Mouse (Mus musculus): ENCODE results near the gene B4galt1.
"Not testable (repeated sequence)": the region's sequence is repeated elsewhere in the genome, so short reads cannot be mapped to it uniquely, and the experiment has no call there.

Gene B4galt1

DNA sequence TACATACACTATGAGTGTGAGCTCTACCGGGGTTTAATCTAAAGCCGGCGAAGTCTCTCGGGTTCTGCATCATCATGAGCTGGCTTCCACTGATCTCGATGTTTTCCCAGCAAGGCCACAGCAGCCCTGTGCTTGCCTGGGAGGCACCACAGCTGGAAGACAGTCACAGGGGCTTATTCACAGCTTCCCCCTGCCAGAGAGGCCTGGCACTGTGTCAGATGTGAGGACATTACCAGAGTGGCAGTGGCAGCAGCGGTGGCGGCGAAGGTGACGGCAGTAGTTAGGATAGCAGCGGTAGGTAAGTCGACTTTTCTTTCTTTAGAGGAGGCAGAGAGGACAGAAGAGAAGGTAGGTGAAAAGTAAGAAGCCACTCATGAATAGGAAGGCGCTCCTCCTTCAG is 35.9 kb downstream of the B4galt1 start:
- DNase-seq = no peak

DNA sequence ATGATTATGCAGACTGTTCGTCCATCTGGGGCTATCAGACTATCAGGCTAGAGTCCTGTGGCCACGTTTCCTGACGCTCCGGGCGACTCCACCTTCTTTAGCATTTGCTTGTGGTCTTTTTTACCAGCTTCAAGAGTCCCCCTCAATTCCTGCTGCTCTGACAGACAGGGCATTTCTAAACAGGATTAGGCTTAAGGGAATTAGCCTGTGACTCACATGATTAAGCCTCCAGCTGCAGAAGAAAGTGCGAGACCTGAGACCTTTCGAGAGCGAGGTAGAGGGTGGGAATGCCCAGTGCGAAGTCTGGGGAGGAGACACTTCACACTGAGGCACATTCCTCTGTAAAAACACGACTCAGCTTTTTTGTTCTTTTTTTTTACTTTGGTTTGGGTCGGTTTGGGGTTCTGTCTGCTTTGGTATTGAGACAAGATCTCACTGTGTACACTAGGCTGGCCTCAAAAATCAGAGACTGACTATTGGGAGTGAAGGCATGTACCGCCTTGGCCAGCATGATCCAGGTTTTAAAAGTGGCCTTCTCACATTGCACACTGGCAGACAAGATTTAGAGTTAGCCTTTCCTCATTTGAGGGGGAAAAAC is 37.9 kb downstream of the B4galt1 start:
- no peak for DNase-seq

DNA sequence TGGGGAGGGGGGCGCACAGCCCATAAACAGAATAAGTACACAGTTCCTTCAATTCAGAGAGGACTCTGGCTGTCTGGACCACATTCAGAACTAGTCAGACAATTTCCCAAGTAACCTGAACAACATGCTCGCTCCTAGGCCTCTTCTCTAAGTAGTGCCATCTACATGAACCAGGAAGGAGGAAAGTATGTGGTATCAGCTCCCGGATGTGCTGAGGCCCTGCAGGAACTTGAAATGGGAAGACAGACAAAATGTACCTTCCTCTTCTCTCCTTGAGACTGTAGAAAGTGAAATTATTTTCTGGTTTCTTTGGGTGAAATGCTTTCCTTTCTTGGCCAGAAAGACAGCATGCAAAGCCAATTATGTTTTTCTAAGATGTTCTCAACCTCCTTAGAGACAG is 38.7 kb downstream of the B4galt1 start:
- DNase-seq = no peak

DNA sequence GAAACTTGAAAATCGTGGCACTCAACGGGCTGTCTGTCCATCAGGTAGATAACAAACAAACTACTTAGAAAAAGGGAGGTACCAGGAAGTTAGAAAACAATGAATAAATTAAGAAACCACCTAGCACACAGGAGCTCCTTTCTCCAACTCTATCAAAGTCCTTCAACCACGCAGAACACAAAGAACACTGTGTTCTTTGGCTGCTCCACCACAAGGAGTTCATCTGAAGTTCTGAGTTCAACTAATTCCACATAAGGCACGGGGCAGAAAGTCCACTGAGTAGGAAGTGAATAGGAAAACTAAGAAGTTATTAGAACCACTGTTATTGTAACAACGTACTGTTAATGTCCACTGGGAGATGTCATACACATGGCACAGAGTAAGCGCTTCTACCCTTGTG is 39.4 kb downstream of the B4galt1 start:
- no peak for DNase-seq

DNA sequence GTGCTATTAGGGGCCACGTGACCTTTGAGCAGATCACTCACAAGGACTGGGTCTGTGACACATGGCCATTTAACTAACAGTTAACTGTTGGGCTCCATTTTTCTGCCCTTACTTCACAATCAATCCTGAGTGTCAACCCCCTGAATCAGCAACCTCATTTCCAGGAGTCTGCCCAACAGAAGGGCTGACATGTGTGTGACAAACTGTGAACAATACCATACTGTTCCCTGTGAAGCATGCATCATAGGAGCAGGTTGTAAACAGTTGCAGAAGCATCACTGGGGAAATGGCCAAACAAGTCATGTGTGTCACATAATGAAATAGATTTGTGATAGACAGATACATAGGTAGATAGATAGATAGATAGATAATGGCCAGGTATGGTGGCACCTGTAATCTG is 40.9 kb downstream of the B4galt1 start:
- no peak for DNase-seq

DNA sequence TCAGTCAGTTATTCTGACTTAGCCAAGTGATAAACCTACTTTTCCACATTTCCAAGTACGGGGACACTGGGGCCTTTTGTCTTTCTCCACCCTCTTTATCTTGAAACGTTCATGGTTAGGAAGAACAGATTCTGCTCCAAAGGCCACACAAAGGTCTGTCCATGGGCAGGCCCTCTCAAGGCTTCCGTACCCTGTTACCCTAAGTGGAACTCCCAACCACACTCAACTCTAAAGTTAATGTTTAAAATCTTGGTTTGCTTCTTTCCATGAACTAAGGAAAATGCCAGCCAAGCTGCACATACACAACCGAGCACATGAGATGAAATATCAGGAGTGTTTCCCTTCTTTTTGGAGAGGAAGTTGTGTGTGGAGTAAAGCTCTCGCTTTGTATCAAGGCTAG is 43.3 kb downstream of the B4galt1 start:
- DNase-seq = no peak

DNA sequence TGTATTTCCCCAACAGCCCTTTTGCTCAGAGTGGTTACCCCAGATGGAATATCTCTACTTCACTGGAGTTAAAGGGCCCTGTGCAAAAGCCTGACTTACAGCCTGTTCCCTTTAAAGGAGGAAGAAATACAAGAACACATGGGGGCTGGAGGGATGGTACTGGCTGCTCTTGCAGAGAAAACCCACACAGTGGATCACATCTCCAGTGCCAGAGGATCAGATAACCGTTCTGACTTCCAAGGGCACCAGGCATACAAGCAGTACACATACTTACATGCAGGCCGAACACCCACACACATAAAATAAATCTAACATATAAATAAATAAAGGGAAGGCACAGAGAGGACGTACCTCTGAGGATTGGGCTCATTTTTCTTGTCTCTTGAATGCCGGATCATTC is 46.4 kb downstream of the B4galt1 start:
- DNase-seq = no peak

DNA sequence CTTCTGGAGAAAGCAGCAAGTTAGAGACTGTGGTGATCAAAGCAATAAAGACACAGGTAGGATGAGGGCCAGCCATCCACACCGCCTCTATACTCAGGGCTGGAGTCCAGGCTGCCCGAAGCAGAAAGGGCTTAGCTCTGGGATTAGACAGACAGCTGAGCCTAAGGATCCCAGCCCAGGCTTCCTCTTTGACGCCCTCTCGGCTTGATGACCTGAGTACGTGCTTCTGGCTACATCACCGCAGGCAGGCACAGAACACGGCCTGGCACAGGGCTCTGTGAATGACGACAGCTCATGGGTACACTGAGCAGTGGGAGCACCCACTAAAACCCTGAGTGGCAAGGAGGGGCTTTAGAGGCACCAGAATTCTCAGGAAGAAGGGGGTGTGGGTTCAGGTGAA is 48.4 kb downstream of the B4galt1 start:
- DNase-seq = no peak

DNA sequence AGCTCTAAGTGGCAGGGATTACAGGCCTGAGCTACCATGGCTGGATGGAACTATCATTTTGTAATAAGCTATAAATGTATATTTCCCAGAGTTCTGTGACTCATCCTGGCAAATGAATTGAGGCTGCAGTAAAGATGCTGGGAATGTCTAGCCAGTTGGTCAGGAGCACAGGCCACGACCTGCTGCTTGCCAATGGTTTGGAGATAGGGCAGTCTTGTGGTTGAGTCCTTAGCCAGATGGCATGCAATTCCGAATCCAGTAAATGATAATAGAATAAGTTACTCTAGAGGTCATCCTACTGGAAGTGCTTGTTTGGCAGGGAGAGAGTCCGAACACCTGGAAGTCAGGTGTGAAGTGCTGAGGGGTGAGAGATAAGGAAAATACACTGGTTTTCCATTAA is 51.0 kb downstream of the B4galt1 start:
- no peak for DNase-seq

DNA sequence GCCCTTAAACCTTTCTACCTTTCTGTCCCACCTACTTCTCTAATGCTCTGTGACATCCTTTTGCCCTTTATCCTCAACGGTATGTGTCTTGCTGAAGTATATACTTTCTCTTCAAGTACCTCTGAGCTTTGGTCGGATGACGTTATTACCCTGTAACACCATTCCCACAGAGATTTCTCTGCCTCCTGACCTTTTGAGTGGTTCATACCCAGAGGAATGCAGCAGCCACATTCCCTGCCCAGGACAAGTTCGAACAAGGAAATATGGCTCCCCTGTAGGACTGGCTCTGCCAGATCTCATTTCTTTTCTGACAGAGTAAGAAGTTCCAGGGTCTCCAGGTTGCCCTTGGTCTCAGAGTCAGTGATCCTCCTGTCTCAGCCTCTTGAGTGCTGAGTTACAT is 51.9 kb downstream of the B4galt1 start:
- no peak for DNase-seq

DNA sequence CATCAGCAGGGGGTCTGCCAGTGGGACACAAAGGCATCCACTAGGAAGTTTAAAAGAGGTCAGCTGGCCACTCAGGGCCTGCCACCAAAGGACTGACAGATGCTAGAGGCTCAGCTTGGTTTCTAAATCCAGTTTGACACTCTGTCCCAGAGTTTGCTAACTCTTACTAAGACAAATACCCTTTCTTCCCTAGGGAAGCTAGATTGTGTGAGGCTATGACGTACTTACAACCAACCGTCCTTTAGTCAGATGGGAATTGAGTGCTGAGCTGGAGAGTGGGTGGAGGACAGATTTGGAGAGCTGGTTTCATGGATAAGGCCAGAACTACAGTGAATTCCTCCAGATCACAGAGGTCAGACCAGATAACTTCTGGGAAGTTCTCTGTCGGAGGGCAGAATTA is 52.9 kb downstream of the B4galt1 start:
- no peak for DNase-seq

DNA sequence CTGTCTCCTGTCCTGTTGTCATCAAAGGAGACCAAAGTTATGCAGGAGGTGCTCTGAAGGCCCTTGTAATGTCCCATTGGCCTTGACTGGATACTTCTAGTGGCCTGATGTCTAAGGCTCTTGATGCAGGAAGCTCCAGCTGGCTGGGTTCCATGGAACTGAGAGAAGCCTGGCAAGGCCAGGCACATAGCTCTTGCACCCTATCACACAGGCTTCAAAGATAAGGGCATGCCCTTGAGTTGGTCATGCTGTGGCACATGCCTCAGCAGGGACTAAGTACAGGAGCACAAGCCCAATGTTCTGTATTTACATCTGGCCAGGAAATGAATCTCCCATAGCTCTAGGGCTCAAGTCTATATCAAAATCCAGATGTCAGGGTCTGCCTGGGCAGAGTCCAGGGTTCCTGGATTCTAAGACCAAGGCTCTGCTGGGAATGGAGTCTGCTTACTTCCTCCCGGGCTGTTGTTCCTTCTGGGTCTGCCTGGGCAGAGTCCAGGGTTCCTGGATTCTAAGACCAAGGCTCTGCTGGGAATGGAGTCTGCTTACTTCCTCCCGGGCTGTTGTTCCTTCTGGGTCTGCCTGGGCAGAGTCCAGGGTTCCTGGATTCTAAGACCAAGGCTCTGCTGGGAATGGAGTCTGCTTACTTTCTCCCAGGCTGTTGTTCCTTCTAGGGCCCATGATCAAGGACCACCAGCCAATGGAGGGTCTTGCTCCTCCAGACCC is 54.8 kb downstream of the B4galt1 start:
- DNase-seq = not testable (repeated sequence)

DNA sequence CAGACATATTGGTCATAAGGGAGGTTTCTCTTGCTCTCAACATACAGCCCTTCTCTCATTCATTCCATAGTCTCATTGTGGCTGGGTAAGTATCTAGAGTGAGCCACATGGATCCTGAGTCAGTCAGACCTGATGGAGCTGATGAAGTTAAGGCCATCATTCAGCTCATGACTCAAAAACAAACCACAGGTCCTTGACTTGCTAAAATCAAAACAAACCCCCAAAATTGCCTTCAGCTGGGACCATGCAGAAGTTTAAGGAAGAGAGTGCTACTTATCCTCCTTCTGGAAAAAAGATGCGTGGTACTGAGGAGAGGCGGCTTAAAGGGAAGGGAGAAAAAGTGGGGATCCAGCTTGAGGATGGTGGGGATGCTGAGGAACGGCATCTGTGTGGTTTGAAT is 58.0 kb downstream of the B4galt1 start:
- no peak for DNase-seq

DNA sequence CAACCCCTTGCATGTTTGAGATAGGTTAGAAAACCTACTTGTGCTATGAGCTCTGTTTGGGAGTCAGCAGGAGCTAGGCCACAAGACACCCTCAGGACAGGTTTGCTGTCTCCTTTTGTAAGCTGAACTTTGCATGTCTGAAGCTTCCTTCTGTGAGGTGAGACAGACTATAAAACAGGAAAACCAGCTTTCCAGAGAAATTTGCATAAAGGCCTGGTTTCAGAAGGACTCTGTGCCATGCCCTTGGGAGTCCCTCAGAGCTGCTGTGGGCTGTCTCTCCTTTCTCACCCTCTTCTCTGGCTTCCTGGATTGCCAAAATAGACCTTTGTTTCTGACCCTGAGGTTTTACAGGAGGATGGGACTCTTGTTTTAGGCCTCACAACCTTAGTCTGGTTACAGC is 59.5 kb downstream of the B4galt1 start:
- no peak for DNase-seq

DNA sequence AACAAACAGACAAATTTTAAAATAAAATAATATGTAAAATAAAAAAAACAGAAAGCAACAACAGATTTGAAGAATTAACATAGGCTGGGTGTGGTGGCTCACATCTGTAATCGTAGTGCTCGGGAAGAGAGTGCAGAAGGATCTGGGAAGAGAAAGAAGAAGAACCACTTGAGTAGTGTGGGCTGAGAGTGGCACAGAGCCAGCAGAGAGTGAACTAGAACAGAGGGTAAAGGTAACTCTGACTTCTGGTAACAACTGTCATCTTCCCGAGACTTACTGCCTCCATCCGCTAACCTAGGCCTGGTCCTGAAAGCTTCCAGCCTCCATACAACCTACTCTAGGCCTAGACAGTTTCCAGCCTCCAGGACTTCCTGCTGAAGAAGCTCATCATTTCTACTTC is 62.6 kb downstream of the B4galt1 start:
- no peak for DNase-seq

DNA sequence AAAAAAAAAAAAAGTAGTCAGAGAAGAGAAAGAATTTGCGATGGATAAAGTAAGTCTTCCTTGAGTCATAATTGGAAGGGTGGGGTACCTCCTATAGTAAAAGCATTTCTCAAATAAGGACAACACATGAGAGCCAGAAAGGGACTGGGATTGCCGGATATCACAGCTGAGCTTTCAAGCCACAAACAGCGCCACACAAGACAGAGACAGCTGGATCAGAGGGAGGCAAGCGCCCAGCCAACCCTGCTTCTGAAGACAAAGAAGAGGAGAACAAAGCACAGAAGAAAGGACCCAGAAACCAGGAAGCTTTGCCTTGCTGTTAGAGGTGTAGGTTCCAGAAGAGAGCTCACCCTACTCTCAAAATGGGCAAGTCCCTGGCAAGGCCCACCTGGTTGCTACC is 67.2 kb downstream of the B4galt1 start:
- no peak for DNase-seq

DNA sequence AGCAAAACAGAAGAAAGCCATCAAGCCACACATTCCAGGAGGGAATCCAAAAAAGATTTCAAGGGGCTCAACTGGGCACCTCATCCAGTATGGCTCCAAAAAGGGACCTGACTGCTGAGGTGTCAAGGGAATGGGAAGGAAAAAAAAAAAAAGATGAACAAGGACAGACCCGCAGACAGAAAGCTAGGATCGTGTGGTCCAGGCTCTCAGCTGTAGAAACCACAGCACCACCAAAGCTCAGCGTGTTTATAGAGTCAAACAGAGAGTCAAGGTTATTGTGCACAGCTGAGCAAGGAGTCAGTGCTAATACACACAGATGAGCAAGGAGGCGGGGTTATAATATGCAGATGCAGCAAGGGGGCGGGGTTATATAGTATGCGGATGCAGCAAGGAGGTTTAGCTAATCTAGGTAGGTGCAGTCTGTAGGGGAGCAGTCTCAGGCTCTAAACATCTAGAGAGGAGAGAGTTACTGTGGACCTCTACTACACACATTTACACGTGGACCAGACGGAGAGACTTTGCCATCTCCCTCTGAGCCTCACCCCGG is 68.1 kb downstream of the B4galt1 start:
- no peak for DNase-seq

DNA sequence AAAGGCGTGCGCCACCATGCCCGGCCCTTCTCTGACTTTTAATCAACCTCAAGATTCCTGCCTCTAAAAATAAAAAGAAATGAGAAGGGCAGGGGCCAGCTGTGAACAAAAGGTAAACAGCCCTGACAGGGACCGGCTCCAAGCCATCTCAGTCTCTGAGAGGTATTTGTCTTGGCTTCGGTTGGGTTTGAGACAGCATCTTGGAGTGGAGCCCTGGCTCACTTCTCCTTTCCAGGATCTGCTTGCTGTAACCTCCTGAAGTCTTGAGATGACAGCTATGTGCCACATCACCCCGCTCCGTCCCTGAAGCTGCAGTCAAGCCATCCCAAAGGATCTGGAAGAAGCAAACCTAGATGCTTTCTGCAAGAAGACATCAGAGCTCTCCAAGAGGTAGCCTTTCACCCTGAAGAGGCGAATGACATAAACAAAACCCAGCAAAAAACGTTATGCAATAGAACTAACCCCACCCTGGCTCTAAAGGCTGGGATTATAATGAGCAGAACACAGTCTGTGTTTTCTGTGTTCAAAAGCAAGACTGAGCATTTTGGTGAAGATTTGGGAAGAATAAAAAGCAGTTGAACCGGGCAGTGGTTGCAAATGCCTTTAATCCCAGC is 69.1 kb downstream of the B4galt1 start:
- DNase-seq = no peak

DNA sequence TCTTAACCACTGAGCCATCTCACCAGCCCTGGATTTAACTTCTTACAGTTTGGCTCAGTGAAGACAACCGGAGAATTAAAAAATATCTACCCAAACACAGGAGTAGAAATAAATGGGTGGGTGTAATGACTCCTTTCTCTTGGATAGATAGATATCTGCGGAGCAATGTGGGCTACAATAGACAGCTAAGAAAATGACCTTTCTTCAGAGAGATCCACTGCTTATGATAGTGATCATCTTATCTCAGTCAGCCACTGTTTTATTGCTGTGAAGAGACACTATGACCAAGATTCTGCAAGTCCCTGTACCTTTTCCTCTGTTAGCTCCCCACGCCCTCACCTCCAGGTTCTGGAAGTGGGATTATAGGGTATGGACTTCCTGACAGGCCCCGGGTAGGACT is 70.8 kb downstream of the B4galt1 start:
- no peak for DNase-seq

DNA sequence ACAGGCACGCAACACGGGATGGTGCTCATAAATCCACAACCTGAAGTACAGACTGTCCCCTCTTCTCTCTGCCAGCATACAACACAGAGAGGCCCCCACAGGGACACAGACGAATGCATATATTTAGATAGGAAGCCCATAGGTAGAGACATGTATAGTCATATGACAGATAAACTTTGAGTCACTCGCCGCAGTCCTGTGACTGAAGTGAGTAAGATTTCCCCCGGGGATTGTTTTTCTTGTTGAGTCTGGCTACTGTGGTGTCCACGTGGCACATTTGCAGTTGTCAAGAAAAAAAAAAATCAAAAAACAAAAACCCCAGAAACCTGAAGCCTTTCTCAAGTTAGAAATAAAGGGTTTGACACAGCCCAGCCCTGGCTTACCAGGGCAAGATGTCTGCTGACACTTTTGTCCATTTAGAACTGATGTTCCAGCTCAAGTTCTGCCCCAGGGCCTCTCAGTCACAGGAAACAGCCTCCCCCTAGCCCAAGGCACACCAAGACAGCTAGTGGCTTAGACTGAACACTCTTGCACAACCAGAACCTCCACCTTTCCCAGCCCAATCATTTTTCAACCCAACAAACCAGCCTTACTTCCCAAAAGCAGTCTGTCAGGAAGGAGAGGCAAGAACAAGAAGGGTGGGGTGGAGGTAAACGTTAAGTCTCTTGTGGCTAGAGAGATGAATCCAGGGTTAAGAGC is 71.9 kb downstream of the B4galt1 start:
- DNase-seq = no peak

DNA sequence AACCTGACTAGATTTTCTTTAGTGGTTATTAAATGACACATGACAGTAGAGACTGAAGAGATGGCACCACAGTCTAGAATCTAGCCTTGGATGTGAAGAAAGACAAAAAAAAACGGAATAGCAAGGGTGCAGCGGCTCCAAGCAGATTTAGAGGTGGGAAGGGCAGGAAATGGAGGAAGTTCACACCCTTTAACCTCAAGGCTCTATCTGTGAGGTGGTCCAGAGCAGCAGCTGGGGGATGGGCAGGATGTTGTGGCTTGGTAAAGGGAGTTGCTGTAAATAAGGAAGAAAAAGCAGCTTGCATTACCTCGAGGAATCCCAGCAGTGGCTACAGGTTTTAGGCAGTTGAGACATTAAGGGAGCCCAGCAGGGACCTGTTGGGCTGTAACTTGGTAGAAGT is 72.7 kb downstream of the B4galt1 start:
- DNase-seq = no peak

DNA sequence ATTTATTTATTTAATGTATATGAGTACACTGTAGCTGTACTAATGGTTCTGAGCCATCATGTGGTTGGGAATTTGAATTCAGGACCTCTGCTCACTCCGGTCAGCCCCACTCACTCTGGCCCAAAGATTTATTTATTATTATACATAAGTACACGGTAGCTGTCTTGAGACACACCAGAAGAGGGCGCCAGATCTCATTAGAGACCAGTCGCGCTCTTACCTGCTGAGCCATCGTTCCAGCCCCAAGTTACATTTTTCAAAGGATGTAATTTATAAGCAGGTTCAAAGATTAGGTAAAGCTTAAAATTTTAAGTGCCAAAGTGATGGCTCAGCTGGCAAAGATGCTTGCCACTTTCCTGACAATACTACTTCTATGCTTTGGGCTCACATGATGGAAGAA is 75.1 kb downstream of the B4galt1 start:
- no peak for DNase-seq

DNA sequence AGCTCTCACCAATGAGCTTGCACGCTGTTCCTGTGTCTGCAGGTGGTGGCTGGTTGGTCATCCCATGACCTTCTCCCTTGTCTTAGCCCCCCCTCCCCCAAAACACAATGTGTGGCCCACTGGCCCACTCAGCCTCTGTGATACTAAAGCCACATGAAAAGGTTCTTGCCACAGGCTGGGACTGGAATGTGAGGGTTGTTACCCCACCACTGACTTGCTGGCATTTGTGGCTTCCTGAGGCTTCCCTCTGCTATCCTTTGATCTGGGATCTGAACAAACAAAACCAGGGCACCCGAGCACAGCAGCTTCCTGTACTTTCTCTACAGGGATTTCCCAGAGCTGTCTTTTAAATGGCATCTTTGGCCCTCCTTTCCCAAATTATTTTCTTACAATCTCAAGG is 76.7 kb downstream of the B4galt1 start:
- DNase-seq = no peak

DNA sequence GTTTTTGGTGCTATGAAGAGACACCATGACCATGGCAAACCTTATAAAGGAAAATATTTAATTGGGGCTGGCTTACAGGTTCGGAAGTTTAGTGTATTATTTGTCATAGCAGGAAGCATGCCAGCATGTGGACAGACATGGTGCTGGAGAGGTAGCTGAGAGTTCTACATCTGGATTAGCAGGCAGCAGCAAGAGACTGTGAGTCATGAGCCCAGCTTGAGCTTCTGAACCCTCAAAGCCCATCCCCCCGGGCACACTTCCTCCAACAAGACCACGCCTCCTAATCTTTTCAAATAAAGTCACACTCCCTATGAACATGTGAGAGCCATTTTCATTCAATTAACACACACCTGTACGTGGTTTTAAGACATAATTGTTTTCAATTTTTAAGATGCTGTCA is 77.4 kb downstream of the B4galt1 start:
- DNase-seq = no peak

All from cerebellum, postnatal 36 days (tissue).